Mouse (Mus musculus): ENCODE data around the gene Topbp1. TPM values are rescaled to one million over a fixed set of nuclear protein-coding genes. Genes with fewer than 3 reads are reported as not detected.

Topbp1 gene
- polyA plus RNA-seq, 1 experiment: 2.6 TPM

GRCm38 (mm10) chr9:103387011-103387653, 82.1 kb downstream of the Topbp1 start:
- Histone ChIP-seq H3K4me1 (ENCODE audit: control insufficient read depth) (no peaks in the 10 kb centered on the region), H3K27me3 (ENCODE audit: control insufficient read depth) (no peaks in the 10 kb centered on the region), H3K36me3 (ENCODE audit: control insufficient read depth) (no peaks in the 10 kb centered on the region), H3K9me3 (ENCODE audit: control insufficient read depth, low read length) (no peaks in the 10 kb centered on the region), H3K4me3 (replicated peaks) (no peak overlapping the region)
- TF ChIP-seq TAL1 (IDR thresholded peaks at IDR 0.05; ENCODE audit: low read length) (no peak), GATA1 (IDR thresholded peaks at IDR 0.05; ENCODE audit: low read length) (no peak)

DNA sequence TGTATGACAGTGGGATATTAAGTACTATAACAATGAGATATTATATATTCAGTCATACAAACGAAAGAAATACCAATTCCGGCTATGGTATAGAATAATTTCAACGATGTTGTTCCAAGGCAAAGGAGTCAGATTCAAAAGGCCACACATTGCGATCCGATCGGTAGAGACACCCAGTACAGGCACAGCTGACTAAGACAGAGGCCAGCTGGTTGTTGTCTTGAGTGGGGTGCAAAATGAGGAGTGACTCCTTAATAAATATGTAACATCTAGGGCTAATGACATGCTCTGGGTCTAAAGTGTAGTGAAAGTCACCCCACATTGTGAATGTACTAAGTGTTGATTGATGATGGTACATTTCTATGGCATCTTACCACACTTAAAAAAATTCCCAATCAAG, 84.2 kb downstream of the Topbp1 start:
- Histone ChIP-seq H3K4me1 (ENCODE audit: control insufficient read depth) (no peaks in the 10 kb centered on the region), H3K36me3 (ENCODE audit: control insufficient read depth) (no peaks in the 10 kb centered on the region), H3K27me3 (ENCODE audit: control insufficient read depth) (no peaks in the 10 kb centered on the region), H3K4me3 (replicated peaks) (no peak overlapping the region), H3K9me3 (ENCODE audit: control insufficient read depth, low read length) (no peaks in the 10 kb centered on the region)
- no peak for TF ChIP-seq GATA1 (IDR thresholded peaks at IDR 0.05; ENCODE audit: low read length)
- TF ChIP-seq TAL1 (IDR thresholded peaks at IDR 0.05; ENCODE audit: low read length): no peak

- Histone ChIP-seq H3K4me3 (replicated peaks) (no peak overlapping the region), H3K9me3 (ENCODE audit: control insufficient read depth, low read length) (peaks cover 3% of the 10 kb centered on the region; the same call in 1 of the 2 replicates), H3K27me3 (ENCODE audit: control insufficient read depth) (no peaks in the 10 kb centered on the region), H3K36me3 (ENCODE audit: control insufficient read depth) (no peaks in the 10 kb centered on the region), H3K4me1 (ENCODE audit: control insufficient read depth) (no peaks in the 10 kb centered on the region)
- TF ChIP-seq GATA1 (IDR thresholded peaks at IDR 0.05; ENCODE audit: low read length) (no peak), TAL1 (IDR thresholded peaks at IDR 0.05; ENCODE audit: low read length) (no peak)
Observed at GRCm38 (mm10) chr9:103391796-103392372, 86.9 kb downstream of the Topbp1 start.

DNA sequence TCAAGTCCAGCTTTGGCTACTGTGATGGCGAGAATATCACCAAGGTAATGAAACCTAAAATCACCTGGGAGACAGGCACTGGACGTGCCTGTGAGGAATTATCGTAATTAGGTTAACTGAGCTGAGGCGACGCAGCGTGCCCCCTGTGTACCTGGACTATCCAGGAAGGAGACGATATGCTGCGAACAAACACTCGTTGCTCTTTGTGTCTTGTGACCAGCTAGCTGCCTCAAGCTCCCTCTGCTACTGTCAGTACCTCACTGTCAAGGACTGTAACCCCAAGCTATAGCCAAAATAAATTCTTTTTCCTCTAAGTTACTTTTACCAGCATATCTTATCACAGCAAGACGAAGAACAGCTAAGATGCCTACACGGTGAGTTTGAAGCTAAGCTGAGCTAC, 88.2 kb downstream of the Topbp1 start:
- H3K4me3 ChIP-seq (replicated peaks): no peak overlapping the region
- H3K9me3 ChIP-seq (ENCODE audit: control insufficient read depth, low read length): peaks cover 5% of the 10 kb centered on the region; the same call in 1 of the 2 replicates
- no peaks in the 10 kb centered on the region for H3K36me3 ChIP-seq (ENCODE audit: control insufficient read depth)
- no peaks in the 10 kb centered on the region for H3K4me1 ChIP-seq (ENCODE audit: control insufficient read depth)
- H3K27me3 ChIP-seq (ENCODE audit: control insufficient read depth): no peaks in the 10 kb centered on the region
- TF ChIP-seq TAL1 (IDR thresholded peaks at IDR 0.05; ENCODE audit: low read length) (no peak), GATA1 (IDR thresholded peaks at IDR 0.05; ENCODE audit: low read length) (no peak)

DNA sequence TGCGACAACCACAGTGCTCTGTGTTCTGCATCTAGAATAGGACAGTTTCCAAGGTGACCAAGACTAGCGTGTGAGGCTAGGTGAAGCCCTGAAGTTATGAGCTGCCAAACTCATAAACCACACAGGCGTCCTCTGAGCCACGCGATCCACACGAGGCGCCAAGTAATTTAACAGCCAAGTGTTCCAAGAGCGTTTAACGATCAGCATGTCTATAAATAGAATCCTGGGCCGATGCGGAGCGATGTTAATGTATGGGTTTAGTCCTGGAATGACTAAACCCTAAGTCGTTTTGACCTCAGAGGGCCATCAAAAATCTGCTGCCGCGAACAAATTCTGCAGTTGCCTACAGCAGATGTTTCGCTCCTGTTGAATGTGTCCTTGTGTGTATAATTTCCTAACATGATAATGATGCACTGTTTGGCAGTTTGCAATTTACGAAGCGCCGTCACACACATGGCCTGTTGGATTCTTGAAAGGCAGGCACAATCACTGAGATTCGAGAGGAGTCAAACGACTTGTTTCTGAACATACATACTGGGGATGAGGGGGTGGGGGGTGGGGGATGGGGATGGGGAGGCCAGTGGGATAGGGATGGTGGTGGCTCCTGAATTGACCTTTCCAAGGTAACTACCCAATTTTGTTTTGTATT, 93.6 kb downstream of the Topbp1 start:
- Histone ChIP-seq H3K36me3 (ENCODE audit: control insufficient read depth) (no peaks in the 10 kb centered on the region), H3K27me3 (ENCODE audit: control insufficient read depth) (no peaks in the 10 kb centered on the region), H3K9me3 (ENCODE audit: control insufficient read depth, low read length) (peaks cover 10% of the 10 kb centered on the region; the same call in 1 of the 2 replicates), H3K4me3 (replicated peaks) (no peak overlapping the region), H3K4me1 (ENCODE audit: control insufficient read depth) (no peaks in the 10 kb centered on the region)
- no peak for TF ChIP-seq GATA1 (IDR thresholded peaks at IDR 0.05; ENCODE audit: low read length)
- TF ChIP-seq TAL1 (IDR thresholded peaks at IDR 0.05; ENCODE audit: low read length): no peak

Other genes with a start within 250 kb of the Topbp1 start
- gene Rab6b, start 193.4 kb upstream of the Topbp1 start, polyA plus RNA-seq (2012): not detected in 2 replicates
- gene Srprb, start 103.1 kb upstream of the Topbp1 start, polyA plus RNA-seq (2012): 1.1 and 1.7 TPM in 2 replicates
- gene Gm20425, start 74.9 kb upstream of the Topbp1 start, polyA plus RNA-seq (2012): not detected in 2 replicates
- gene Trf, start 74.8 kb upstream of the Topbp1 start, polyA plus RNA-seq (2012): 0.66 and 2.0 TPM in 2 replicates
- 11.6 and 12.4 TPM in 2 replicates for gene 1300017J02Rik, start 133 bp upstream of the Topbp1 start, polyA plus RNA-seq (2012)
- gene Cdv3, start 60.6 kb downstream of the Topbp1 start, polyA plus RNA-seq (2012): 6.3 and 8.8 TPM in 2 replicates
- 0.05 TPM in 1 of 2 replicates, not detected in the other for gene Bfsp2, start 175.2 kb downstream of the Topbp1 start, polyA plus RNA-seq (2012)

All from erythroblast, embryonic 14.5 days (primary cell).